Mouse (Mus musculus): Measurements from ENCODE around the gene Rft1. TPM values are rescaled to one million over a fixed set of nuclear protein-coding genes. Genes with fewer than 3 reads are reported as not detected.

Rft1 gene
- polyA plus RNA-seq, 1 experiment: 18.1 TPM

GRCm38 (mm10) chr14:30722406-30722805 is 68.2 kb downstream of the Rft1 start:
- H3K36me3 ChIP-seq (ENCODE audit: control insufficient read depth, insufficient read depth, low read length, poor library complexity, severe bottlenecking): no peaks in the 10 kb centered on the region
- TF ChIP-seq EP300 (IDR thresholded peaks at IDR 0.05; ENCODE audit: insufficient read depth, low read depth, low read length): no peak
- no peak for TF ChIP-seq CTCF (IDR thresholded peaks at IDR 0.05; ENCODE audit: low read depth, low read length)
- TF ChIP-seq POLR2A (IDR thresholded peaks at IDR 0.05; ENCODE audit: insufficient read depth, low read length): no peak
- H3K9ac ChIP-seq (ENCODE audit: low read depth, poor library complexity, severe bottlenecking): no peak overlapping the region
- no peak overlapping the region for H3K27ac ChIP-seq (ENCODE audit: insufficient read depth, low read length)
- no peak overlapping the region for H3K4me3 ChIP-seq (ENCODE audit: low read depth, low read length)
- H3K27me3 ChIP-seq (ENCODE audit: control insufficient read depth, insufficient read depth, low read length, poor library complexity, severe bottlenecking): peaks cover 1% of the 10 kb centered on the region; the same call in 1 of the 2 replicates
- H3K4me1 ChIP-seq (ENCODE audit: control insufficient read depth, insufficient read depth, low read length): no peaks in the 10 kb centered on the region
- no peaks in the 10 kb centered on the region for H3K9me3 ChIP-seq (replicated peaks; ENCODE audit: control insufficient read depth, insufficient read depth, low read length, poor library complexity, severe bottlenecking)

GRCm38 (mm10) chr14:30731896-30732295 is 77.7 kb downstream of the Rft1 start:
- Histone ChIP-seq H3K36me3 (ENCODE audit: control insufficient read depth, insufficient read depth, low read length, poor library complexity, severe bottlenecking) (no peaks in the 10 kb centered on the region), H3K9me3 (replicated peaks; ENCODE audit: control insufficient read depth, insufficient read depth, low read length, poor library complexity, severe bottlenecking) (no peaks in the 10 kb centered on the region)

GRCm38 (mm10) chr14:30734665-30735064 is 80.5 kb downstream of the Rft1 start:
- Histone ChIP-seq H3K27me3 (ENCODE audit: control insufficient read depth, insufficient read depth, low read length, poor library complexity, severe bottlenecking) (no peaks in the 10 kb centered on the region), H3K4me1 (ENCODE audit: control insufficient read depth, insufficient read depth, low read length) (no peaks in the 10 kb centered on the region), H3K4me3 (ENCODE audit: low read depth, low read length) (no peak overlapping the region), H3K9me3 (replicated peaks; ENCODE audit: control insufficient read depth, insufficient read depth, low read length, poor library complexity, severe bottlenecking) (no peaks in the 10 kb centered on the region), H3K36me3 (ENCODE audit: control insufficient read depth, insufficient read depth, low read length, poor library complexity, severe bottlenecking) (no peaks in the 10 kb centered on the region), H3K27ac (ENCODE audit: insufficient read depth, low read length) (no peak overlapping the region), H3K9ac (ENCODE audit: low read depth, poor library complexity, severe bottlenecking) (no peak overlapping the region)
- no peak for TF ChIP-seq EP300 (IDR thresholded peaks at IDR 0.05; ENCODE audit: insufficient read depth, low read depth, low read length)
- TF ChIP-seq POLR2A (IDR thresholded peaks at IDR 0.05; ENCODE audit: insufficient read depth, low read length): no peak
- TF ChIP-seq CTCF (IDR thresholded peaks at IDR 0.05; ENCODE audit: low read depth, low read length): no peak

More at GRCm38 (mm10) chr14:30731896-30732295, 77.7 kb downstream of the Rft1 start:
- Histone ChIP-seq H3K27ac (ENCODE audit: insufficient read depth, low read length) (no peak overlapping the region), H3K27me3 (ENCODE audit: control insufficient read depth, insufficient read depth, low read length, poor library complexity, severe bottlenecking) (no peaks in the 10 kb centered on the region), H3K9ac (ENCODE audit: low read depth, poor library complexity, severe bottlenecking) (no peak overlapping the region), H3K4me1 (ENCODE audit: control insufficient read depth, insufficient read depth, low read length) (no peaks in the 10 kb centered on the region), H3K4me3 (ENCODE audit: low read depth, low read length) (no peak overlapping the region)
- TF ChIP-seq CTCF (IDR thresholded peaks at IDR 0.05; ENCODE audit: low read depth, low read length) (no peak), POLR2A (IDR thresholded peaks at IDR 0.05; ENCODE audit: insufficient read depth, low read length) (no peak), EP300 (IDR thresholded peaks at IDR 0.05; ENCODE audit: insufficient read depth, low read depth, low read length) (no peak)

- Histone ChIP-seq H3K27ac (ENCODE audit: insufficient read depth, low read length) (no peak overlapping the region), H3K9ac (ENCODE audit: low read depth, poor library complexity, severe bottlenecking) (no peak overlapping the region), H3K27me3 (ENCODE audit: control insufficient read depth, insufficient read depth, low read length, poor library complexity, severe bottlenecking) (no peaks in the 10 kb centered on the region), H3K36me3 (ENCODE audit: control insufficient read depth, insufficient read depth, low read length, poor library complexity, severe bottlenecking) (no peaks in the 10 kb centered on the region), H3K4me3 (ENCODE audit: low read depth, low read length) (no peak overlapping the region), H3K4me1 (ENCODE audit: control insufficient read depth, insufficient read depth, low read length) (no peaks in the 10 kb centered on the region), H3K9me3 (replicated peaks; ENCODE audit: control insufficient read depth, insufficient read depth, low read length, poor library complexity, severe bottlenecking) (no peaks in the 10 kb centered on the region)
- TF ChIP-seq CTCF (IDR thresholded peaks at IDR 0.05; ENCODE audit: low read depth, low read length): no peak
- TF ChIP-seq POLR2A (IDR thresholded peaks at IDR 0.05; ENCODE audit: insufficient read depth, low read length): no peak
- no peak for TF ChIP-seq EP300 (IDR thresholded peaks at IDR 0.05; ENCODE audit: insufficient read depth, low read depth, low read length)
These were observed 81.7 kb downstream of the Rft1 start for GRCm38 (mm10) chr14:30735810-30736209.

- no peaks in the 10 kb centered on the region for H3K36me3 ChIP-seq (ENCODE audit: control insufficient read depth, insufficient read depth, low read length, poor library complexity, severe bottlenecking)
- no peak for TF ChIP-seq CTCF (IDR thresholded peaks at IDR 0.05; ENCODE audit: low read depth, low read length)
- no peak for TF ChIP-seq EP300 (IDR thresholded peaks at IDR 0.05; ENCODE audit: insufficient read depth, low read depth, low read length)
- TF ChIP-seq POLR2A (IDR thresholded peaks at IDR 0.05; ENCODE audit: insufficient read depth, low read length): no peak
- H3K9ac ChIP-seq (ENCODE audit: low read depth, poor library complexity, severe bottlenecking): no peak overlapping the region
- H3K4me1 ChIP-seq (ENCODE audit: control insufficient read depth, insufficient read depth, low read length): no peaks in the 10 kb centered on the region
- H3K4me3 ChIP-seq (ENCODE audit: low read depth, low read length): no peak overlapping the region
- no peaks in the 10 kb centered on the region for H3K9me3 ChIP-seq (replicated peaks; ENCODE audit: control insufficient read depth, insufficient read depth, low read length, poor library complexity, severe bottlenecking)
- H3K27me3 ChIP-seq (ENCODE audit: control insufficient read depth, insufficient read depth, low read length, poor library complexity, severe bottlenecking): no peaks in the 10 kb centered on the region
- H3K27ac ChIP-seq (ENCODE audit: insufficient read depth, low read length): no peak overlapping the region
These were observed 82.3 kb downstream of the Rft1 start for GRCm38 (mm10) chr14:30736413-30736812.

Other genes starting within 250 kb of the Rft1 start
- gene Dcp1a, start 174.8 kb upstream of the Rft1 start, polyA plus RNA-seq (2011; ENCODE audit: insufficient read depth, insufficient read length, low read depth, missing spikeins): 52.2 and 54.6 TPM in 2 replicates
- gene Cacna1d, start 162.9 kb upstream of the Rft1 start, polyA plus RNA-seq (2011; ENCODE audit: insufficient read depth, insufficient read length, low read depth, missing spikeins): 0.18 and 0.24 TPM in 2 replicates
- gene Tkt, start 106.0 kb upstream of the Rft1 start, polyA plus RNA-seq (2011; ENCODE audit: insufficient read depth, insufficient read length, low read depth, missing spikeins): 794 and 868 TPM in 2 replicates
- 46.3 and 47.5 TPM in 2 replicates for gene Prkcd, start 28.1 kb upstream of the Rft1 start, polyA plus RNA-seq (2011; ENCODE audit: insufficient read depth, insufficient read length, low read depth, missing spikeins)
- gene Sfmbt1, start 60.5 kb downstream of the Rft1 start, polyA plus RNA-seq (2011; ENCODE audit: insufficient read depth, insufficient read length, low read depth, missing spikeins): 9.8 and 12.0 TPM in 2 replicates
- gene Tmem110, start 171.2 kb downstream of the Rft1 start, polyA plus RNA-seq (2011; ENCODE audit: insufficient read depth, insufficient read length, low read depth, missing spikeins): 18.1 and 18.6 TPM in 2 replicates
- 0.49 TPM in 1 of 2 replicates, not detected in the other for gene Mustn1, start 224.8 kb downstream of the Rft1 start, polyA plus RNA-seq (2011; ENCODE audit: insufficient read depth, insufficient read length, low read depth, missing spikeins)
- gene Itih4, start 232.1 kb downstream of the Rft1 start, polyA plus RNA-seq (2011; ENCODE audit: insufficient read depth, insufficient read length, low read depth, missing spikeins): 0.29 TPM in 1 of 2 replicates, not detected in the other

All from ES-Bruce4 (cell line).